Mouse (Mus musculus): ENCODE measurements around the gene Crebrf.

DNA sequence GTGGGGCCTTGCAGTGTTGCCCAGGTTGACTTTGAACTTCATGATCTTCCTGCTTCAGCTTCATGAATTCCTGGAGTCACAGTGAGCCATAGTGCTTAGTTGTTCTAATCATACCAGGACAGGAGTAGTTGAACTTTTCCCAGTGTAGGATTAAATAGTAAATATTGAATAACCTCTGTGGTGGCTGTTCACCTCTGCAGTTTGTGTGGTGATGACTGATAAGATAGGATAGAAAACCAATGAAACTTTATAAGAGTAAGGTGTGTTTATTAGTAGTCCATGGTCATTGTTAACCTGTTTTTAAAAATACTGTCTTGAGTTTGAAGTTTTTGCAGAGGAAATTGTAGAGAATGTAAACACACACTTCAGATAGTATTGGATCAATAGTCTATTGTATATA, 4.0 kb downstream of the Crebrf start:
- TF ChIP-seq CTCF (IDR thresholded peaks at IDR 0.05 in 2 of 3, conservative IDR thresholded peaks at IDR 0.05 in 1 of 3; ENCODE audit: control insufficient read depth in 1 of 3, insufficient read depth in 1 of 3, low read depth in 2 of 3, low read length in 3 of 3, poor library complexity in 1 of 3, severe bottlenecking in 1 of 3) (no peak), ETS1 (IDR thresholded peaks at IDR 0.05; ENCODE audit: low read depth, low read length) (no peak), POLR2A (IDR thresholded peaks at IDR 0.05; ENCODE audit: control insufficient read depth in 1 of 2, insufficient read depth in 1 of 2, low read depth in 1 of 2, low read length in 2 of 2, poor library complexity in 1 of 2) (no peak), E2F4 (IDR thresholded peaks at IDR 0.05; ENCODE audit: borderline replicate concordance, low read depth, low read length) (no peak), RCOR1 (IDR thresholded peaks at IDR 0.05; ENCODE audit: low read depth, low read length) (no peak), USF1 (IDR thresholded peaks at IDR 0.05; ENCODE audit: low read depth, low read length) (no peak), TAL1 (IDR thresholded peaks at IDR 0.05; ENCODE audit: low read length) (0 out of 2 replicates have a peak, but pooled peaks have one; percentile 14), CHD2 (IDR thresholded peaks at IDR 0.05; ENCODE audit: low read length) (no peak), UBTF (IDR thresholded peaks at IDR 0.05; ENCODE audit: borderline replicate concordance, insufficient read depth, low read depth, low read length) (no peak), MAFK (IDR thresholded peaks at IDR 0.05; ENCODE audit: borderline replicate concordance, low read depth, low read length) (no peak), SMC3 (IDR thresholded peaks at IDR 0.05; ENCODE audit: low read depth, low read length) (no peak)

Data from MEL (cell line).